Mouse (Mus musculus): ENCODE measurements around the gene Efnb1. TPM values are rescaled to one million over a fixed set of nuclear protein-coding genes. Genes with fewer than 3 reads are reported as not detected.
"Not testable (repeated sequence)": the region's sequence is repeated elsewhere in the genome, so short reads cannot be mapped to it uniquely, and the experiment has no call there.

Gene Efnb1
- 20.0 and 28.0 TPM in 2 replicates for polyA plus RNA-seq (2015; fragmentation: Nextera tagmentation; extraction: Ambion mirVana)

DNA sequence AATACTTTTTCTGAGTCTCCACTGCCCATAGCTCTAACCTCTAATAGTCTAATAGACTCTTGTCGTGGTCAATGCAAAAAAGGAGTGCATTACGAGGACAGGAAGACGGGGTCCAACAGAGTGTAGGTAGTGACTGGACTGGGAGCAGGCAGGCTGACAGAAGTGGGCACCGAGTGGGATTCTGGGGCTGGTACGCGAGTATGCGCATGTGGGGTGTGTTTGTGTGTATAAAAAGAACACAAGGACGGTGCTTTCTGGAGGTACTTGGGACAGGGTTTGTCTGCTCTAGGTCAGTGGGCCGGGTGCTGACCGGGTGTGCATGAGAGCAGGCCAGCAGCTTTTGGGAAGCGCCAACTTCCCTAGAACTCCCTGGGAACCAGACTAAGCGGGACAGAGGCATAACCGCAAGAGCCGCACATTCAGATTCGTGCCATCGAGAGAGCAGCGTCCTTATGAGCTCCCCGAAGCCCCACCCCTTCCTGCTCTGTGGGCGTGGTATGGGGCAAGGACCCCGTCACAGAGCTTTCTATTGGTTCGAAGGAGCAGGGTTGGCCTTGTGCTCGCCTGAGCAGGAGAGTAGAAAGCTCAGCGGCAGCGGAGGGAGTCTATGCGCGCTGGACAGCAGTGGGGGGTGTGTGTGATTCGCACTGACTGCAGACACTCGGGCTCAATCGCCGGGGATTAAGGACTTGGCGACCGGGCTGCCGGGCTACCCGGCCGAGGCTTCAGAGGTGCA, at the start of gene Efnb1:
Gene Efnb1, plus strand, starts transcription at position 608 of the 736 bp plus-strand sequence.
- peak; percentile 90 for ATAC-seq (replicated peaks; ENCODE audit: insufficient number of reproducible peaks, insufficient read depth, low FRiP score, low read depth)
- H3K36me3 ChIP-seq = no peaks in the 10 kb centered on the region
- peak within 1 kb of the TSS; percentile 76 for H3K4me2 ChIP-seq
- peaks cover 21% of the 10 kb centered on the region for H3K4me1 ChIP-seq (replicated peaks)
- H3K9me3 ChIP-seq (replicated peaks) = no peaks in the 10 kb centered on the region
- H3K27ac ChIP-seq = peak within 1 kb of the TSS; percentile 85
- peaks cover 25% of the 10 kb centered on the region for H3K27me3 ChIP-seq
- WGBS = 15% methylated on average over 35 of the region's 35 CpGs
- H3K4me3 ChIP-seq = peak within 1 kb of the TSS; percentile 73
- peak within 1 kb of the TSS; percentile 81 for H3K9ac ChIP-seq

- Histone ChIP-seq H3K36me3 (no peaks in the 10 kb centered on the region), H3K4me3 (no peak overlapping the region), H3K27ac (no peak overlapping the region), H3K9ac (no peak overlapping the region), H3K27me3 (no peaks in the 10 kb centered on the region; the same call in 1 of the 2 replicates), H3K9me3 (replicated peaks) (no peaks in the 10 kb centered on the region), H3K4me1 (replicated peaks) (no peaks in the 10 kb centered on the region), H3K4me2 (no peak overlapping the region)
- whole genome bisulfite sequencing = 55% methylated on average over 2 of the region's 2 CpGs
- ATAC-seq (replicated peaks; ENCODE audit: insufficient number of reproducible peaks, insufficient read depth, low FRiP score, low read depth) = no peak
Measured at GRCm38 (mm10) chrX:99092704-99093103, 43.2 kb upstream of the Efnb1 start.

DNA sequence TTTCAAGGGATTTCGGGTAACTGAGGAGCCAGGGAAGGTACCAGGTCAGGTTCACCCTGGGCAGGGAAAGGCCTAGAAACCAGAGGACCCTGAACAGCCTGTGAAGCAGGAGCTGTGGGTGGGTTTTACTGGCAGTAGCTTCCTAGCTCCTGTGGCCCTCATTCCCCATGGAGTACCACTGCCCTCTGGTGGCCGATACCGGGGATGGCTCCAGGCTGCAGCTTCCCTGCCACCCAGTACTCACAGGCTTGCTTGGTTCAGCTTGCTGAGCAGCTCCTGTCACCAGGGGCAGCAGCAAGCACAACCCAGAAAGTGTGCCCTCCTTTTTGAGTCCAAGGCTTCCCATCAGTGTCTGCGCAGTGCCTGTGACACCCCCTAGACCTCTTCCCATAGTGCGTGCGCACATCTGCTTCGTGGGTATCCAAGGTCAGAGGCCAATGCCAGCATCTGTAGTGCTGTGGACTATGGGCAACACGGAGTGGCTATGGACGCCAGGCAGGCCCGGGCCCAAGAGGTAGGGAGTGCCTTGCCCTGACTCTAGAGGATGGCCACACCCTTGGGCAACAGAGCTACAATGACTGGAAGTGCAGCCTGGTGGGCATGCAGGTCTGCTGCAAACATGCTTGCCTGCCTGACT, 24.7 kb upstream of the Efnb1 start:
- H3K36me3 ChIP-seq; H3K4me1 ChIP-seq (replicated peaks); H3K27ac ChIP-seq; H3K9me3 ChIP-seq (replicated peaks); H3K9ac ChIP-seq; H3K4me3 ChIP-seq; H3K4me2 ChIP-seq; H3K27me3 ChIP-seq: not testable (repeated sequence)
- 83% methylated on average over 7 of the region's 10 CpGs for WGBS
- peak; percentile 53; the same call in 1 of the 2 replicates for ATAC-seq (replicated peaks; ENCODE audit: insufficient number of reproducible peaks, insufficient read depth, low FRiP score, low read depth)

DNA sequence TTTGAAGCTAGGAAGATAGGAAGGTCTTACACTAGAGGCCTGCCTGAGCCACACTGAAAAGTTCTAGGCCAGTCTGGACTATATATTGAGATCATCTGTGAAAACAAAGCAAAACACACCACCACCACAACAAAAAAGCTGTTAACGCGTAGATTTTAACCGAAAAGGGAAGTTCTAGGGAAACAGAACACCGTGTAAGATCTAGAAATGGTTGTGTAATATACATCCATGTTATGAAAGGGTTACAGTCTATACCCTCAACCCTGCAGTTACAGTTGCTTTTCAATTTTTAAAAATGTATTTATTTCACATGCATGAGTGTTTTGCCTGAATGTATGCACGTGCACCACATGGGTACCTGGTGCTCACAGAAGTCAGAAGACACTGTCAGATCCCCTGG, 16.4 kb upstream of the Efnb1 start:
- Histone ChIP-seq H3K27ac (no peak overlapping the region), H3K9me3 (replicated peaks) (no peaks in the 10 kb centered on the region), H3K27me3 (no peaks in the 10 kb centered on the region), H3K4me1 (replicated peaks) (no peaks in the 10 kb centered on the region; the same call in 1 of the 2 replicates), H3K4me2 (no peak overlapping the region), H3K36me3 (no peaks in the 10 kb centered on the region), H3K4me3 (no peak overlapping the region), H3K9ac (no peak overlapping the region)
- ATAC-seq (replicated peaks; ENCODE audit: insufficient number of reproducible peaks, insufficient read depth, low FRiP score, low read depth) = no peak
- WGBS = 80% methylated on average over 5 of the region's 5 CpGs

DNA sequence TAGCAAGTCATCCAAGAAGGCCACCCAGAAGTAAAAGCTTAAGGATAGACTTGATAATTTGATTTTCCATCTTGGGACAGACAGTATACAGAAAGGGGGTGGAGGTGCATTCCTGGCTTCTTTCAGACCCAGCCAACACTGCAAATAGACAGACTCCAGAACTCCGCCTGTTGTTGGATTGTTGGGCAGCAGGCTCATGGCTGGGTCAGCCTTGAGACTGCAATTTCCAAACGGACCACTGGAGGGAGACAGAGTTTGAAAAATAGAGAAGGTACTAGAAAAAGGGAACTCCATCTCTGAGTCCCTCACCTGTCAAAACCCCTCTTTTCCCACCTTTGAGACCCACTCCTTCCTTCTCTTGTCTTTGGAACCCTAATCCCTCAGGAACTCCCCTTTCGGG, 5.9 kb upstream of the Efnb1 start:
- WGBS = 26% methylated on average over 3 of the region's 3 CpGs
- Histone ChIP-seq H3K9me3 (replicated peaks) (no peaks in the 10 kb centered on the region), H3K27me3 (peaks cover 25% of the 10 kb centered on the region), H3K9ac (no peak overlapping the region), H3K4me3 (no peak overlapping the region), H3K4me1 (replicated peaks) (peaks cover under 1% of the 10 kb centered on the region; the same call in 1 of the 2 replicates), H3K27ac (no peak overlapping the region), H3K36me3 (no peaks in the 10 kb centered on the region), H3K4me2 (no peak overlapping the region)
- ATAC-seq (replicated peaks; ENCODE audit: insufficient number of reproducible peaks, insufficient read depth, low FRiP score, low read depth) = no peak

- peaks cover 6% of the 10 kb centered on the region; the same call in 1 of the 2 replicates for H3K4me1 ChIP-seq (replicated peaks)
- peaks cover 25% of the 10 kb centered on the region for H3K27me3 ChIP-seq
- no peak overlapping the region for H3K9ac ChIP-seq
- H3K4me2 ChIP-seq = no peak overlapping the region
- H3K36me3 ChIP-seq = no peaks in the 10 kb centered on the region
- H3K4me3 ChIP-seq = no peak overlapping the region
- WGBS = 75% methylated on average over 6 of the region's 6 CpGs
- no peaks in the 10 kb centered on the region for H3K9me3 ChIP-seq (replicated peaks)
- ATAC-seq (replicated peaks; ENCODE audit: insufficient number of reproducible peaks, insufficient read depth, low FRiP score, low read depth) = no peak
- no peak overlapping the region for H3K27ac ChIP-seq
Measured at GRCm38 (mm10) chrX:99132573-99132972, 3.4 kb upstream of the Efnb1 start.

- 16% methylated on average over 14 of the region's 14 CpGs for WGBS
- H3K36me3 ChIP-seq = no peaks in the 10 kb centered on the region
- H3K4me2 ChIP-seq = peak overlapping the region; percentile 76
- H3K27me3 ChIP-seq = peaks cover 25% of the 10 kb centered on the region
- peak overlapping the region; percentile 49; the same call in 1 of the 2 replicates for H3K9ac ChIP-seq
- H3K4me3 ChIP-seq = peak overlapping the region; percentile 73
- ATAC-seq (replicated peaks; ENCODE audit: insufficient number of reproducible peaks, insufficient read depth, low FRiP score, low read depth) = peak; percentile 27; the same call in 1 of the 2 replicates
- no peaks in the 10 kb centered on the region for H3K9me3 ChIP-seq (replicated peaks)
- peaks cover 13% of the 10 kb centered on the region for H3K4me1 ChIP-seq (replicated peaks)
- peak overlapping the region; percentile 84; the same call in 1 of the 2 replicates for H3K27ac ChIP-seq
Measured at GRCm38 (mm10) chrX:99134891-99135290, 1.0 kb upstream of the Efnb1 start.

- WGBS = 22% methylated on average over 53 of the region's 53 CpGs
- peak overlapping the region; percentile 73 for H3K4me3 ChIP-seq
- peak overlapping the region; percentile 85 for H3K27ac ChIP-seq
- no peaks in the 10 kb centered on the region for H3K36me3 ChIP-seq
- ATAC-seq (replicated peaks; ENCODE audit: insufficient number of reproducible peaks, insufficient read depth, low FRiP score, low read depth) = peak; percentile 11
- H3K9ac ChIP-seq = peak overlapping the region; percentile 81
- H3K4me2 ChIP-seq = peak overlapping the region; percentile 76
- no peaks in the 10 kb centered on the region for H3K9me3 ChIP-seq (replicated peaks)
- H3K4me1 ChIP-seq (replicated peaks) = peaks cover 29% of the 10 kb centered on the region
- H3K27me3 ChIP-seq = peaks cover 17% of the 10 kb centered on the region
Measured at GRCm38 (mm10) chrX:99136431-99136966, 569 bp downstream of the Efnb1 start.

DNA sequence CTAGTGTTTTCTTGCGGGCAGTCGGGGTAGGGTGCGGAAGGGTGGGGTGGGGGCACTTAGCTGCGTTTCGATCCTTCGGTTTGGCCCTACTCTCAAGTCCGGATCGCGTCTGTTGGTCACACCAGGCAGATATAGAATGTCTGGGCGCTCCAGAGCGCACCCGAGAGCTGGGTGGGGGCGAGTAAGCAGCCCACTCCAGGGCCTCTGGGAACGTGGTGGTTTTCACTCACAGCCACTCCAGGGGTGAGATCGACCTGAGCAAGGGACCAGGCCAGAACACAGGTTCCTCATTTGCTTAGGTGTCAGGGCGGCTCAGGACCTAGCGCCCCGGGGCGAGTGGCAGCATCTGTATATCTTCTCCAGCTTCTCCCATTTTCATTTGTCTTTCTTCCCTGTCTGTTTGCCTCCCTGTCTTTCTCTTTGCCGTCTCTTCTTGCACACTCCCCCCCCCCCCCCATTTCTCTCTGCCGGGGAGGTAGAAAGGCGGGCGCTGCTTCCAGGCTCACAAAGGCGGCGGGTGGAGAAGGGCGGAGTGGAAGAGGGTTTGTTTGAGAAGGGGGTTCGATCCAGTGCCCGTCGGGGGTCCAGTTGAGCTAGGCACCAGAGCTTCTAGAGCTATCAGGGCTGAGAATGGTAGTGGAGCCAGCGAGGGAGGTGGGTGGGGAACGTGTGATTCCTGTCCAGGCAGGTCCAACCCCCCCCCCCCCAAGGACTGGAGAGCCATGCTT, 1.4 kb downstream of the Efnb1 start:
- Histone ChIP-seq H3K27me3 (peaks cover 9% of the 10 kb centered on the region), H3K36me3 (no peaks in the 10 kb centered on the region)

DNA sequence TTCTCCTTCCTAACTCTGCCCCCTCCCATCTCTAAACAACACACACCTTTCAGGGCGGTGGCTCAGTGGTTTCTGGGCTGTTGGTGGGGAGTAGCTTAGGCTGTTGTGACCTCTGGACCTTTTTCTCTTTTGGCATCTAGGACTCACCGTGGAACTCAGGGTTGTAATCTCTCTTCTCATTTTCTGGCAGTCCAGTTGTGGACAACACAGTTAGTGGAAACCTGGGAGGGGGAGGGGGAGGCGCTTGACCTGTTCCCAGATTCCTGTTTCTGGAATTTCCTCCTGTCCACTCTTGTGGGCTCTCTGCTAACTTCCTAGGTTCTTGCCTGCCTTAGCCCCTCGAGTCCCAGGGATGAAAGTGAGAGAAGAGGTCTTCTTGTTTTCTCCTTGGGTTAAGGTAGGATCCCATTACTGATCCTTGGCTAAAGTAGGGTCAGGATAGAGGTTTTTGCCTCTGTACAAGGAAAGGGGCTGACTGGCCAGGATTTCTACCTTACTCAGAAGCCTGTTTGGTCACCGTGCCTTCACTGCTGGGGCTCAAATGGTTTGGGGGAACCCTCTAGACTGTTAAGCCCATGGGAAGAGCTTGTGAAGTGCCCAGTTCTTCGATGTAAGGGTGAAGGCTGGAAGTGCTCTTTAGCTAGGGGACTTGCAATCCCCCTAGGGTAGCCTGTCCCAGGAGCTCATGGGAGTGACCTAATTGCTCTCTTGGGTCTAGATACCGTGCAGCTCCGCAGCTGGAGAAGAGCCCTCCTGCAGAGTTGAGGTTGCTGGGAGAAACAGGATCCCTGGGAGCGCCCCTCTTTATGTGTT, 2.2 kb downstream of the Efnb1 start:
- 19% methylated on average over 9 of the region's 9 CpGs for WGBS
- no peak for ATAC-seq (replicated peaks; ENCODE audit: insufficient number of reproducible peaks, insufficient read depth, low FRiP score, low read depth)
- peak overlapping the region; percentile 81 for H3K9ac ChIP-seq
- peaks cover 40% of the 10 kb centered on the region for H3K4me1 ChIP-seq (replicated peaks)
- peak overlapping the region; percentile 76 for H3K4me2 ChIP-seq
- H3K27me3 ChIP-seq = peaks cover 5% of the 10 kb centered on the region
- no peaks in the 10 kb centered on the region for H3K9me3 ChIP-seq (replicated peaks)
- H3K4me3 ChIP-seq = peak overlapping the region; percentile 73
- peak overlapping the region; percentile 85 for H3K27ac ChIP-seq
- H3K36me3 ChIP-seq = no peaks in the 10 kb centered on the region

More for the DNA sequence above, 1.4 kb downstream of the Efnb1 start:
- Histone ChIP-seq H3K27ac (peak overlapping the region; percentile 85), H3K4me2 (peak overlapping the region; percentile 76), H3K4me1 (replicated peaks) (peaks cover 37% of the 10 kb centered on the region), H3K9ac (peak overlapping the region; percentile 81), H3K9me3 (replicated peaks) (no peaks in the 10 kb centered on the region), H3K4me3 (peak overlapping the region; percentile 73)
- WGBS = 13% methylated on average over 30 of the region's 31 CpGs
- no peak for ATAC-seq (replicated peaks; ENCODE audit: insufficient number of reproducible peaks, insufficient read depth, low FRiP score, low read depth)

All from heart, embryonic 15.5 days (tissue).